15 mouse cellular contexts compared by ENCODE assay signal in the genomic region with DNA sequence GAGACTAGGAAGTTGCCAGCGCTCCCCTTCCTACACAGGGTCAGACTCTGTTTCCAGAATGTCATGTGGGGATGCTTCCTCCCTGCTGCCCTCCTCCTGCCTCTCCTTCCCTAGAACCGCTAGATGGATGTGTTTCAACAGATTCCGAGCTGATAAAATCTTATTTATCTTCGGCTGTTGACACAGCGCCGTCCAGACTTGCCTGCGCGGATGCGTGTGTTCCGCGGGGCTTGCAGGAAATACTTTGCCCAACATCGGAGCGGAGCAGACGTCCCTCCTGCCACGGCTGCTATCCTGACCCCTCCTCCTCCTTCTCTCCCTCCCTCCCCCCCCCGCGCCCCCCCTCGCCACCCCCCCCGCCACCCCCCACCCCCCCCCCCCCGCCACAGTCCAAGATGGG. TPM values are rescaled to one million over a fixed set of nuclear protein-coding genes. Genes with fewer than 3 reads are reported as not detected.
DNase-seq lines count a peak whose midpoint lies in the region; ATAC-seq lines count a peak whose summit lies in the region.
"Had no signal": no experiment of that assay in that cellular context is flagged by ENCODE, and none has a peak within 500 bp of the region (broad histone marks: within the 10 kb centered on the region; RNA-seq: fewer than 3 reads in every experiment).

No protein-coding gene starts in this region.

- H3K4me1 ChIP-seq in embryonic facial prominence, embryonic 14.5 days (ENCODE audit: control insufficient read depth, insufficient read depth, low read length): no peaks in the 10 kb centered on the region
- no peaks in the 10 kb centered on the region for H3K4me1 ChIP-seq in hindbrain, embryonic 11.5 days (replicated peaks; ENCODE audit: control insufficient read depth, insufficient read depth, low read length)
- H3K4me1 ChIP-seq in midbrain, embryonic 13.5 days (replicated peaks): peaks cover 4% of the 10 kb centered on the region; the same call in 1 of the 2 replicates

- WGBS in embryonic facial prominence, embryonic 14.5 days: 1% methylated on average over 14 of the region's 20 CpGs
- 2% methylated on average over 15 of the region's 20 CpGs for WGBS in hindbrain, embryonic 11.5 days
- 2% methylated on average over 15 of the region's 20 CpGs for WGBS in midbrain, embryonic 13.5 days

- H3K9ac ChIP-seq in embryonic facial prominence, embryonic 14.5 days (ENCODE audit: low read depth, low read length): no peak overlapping the region
- H3K9ac ChIP-seq in hindbrain, embryonic 11.5 days (ENCODE audit: low read depth, low read length): no peak overlapping the region
- H3K9ac ChIP-seq in midbrain, embryonic 13.5 days (replicated peaks): no peak overlapping the region
- H3K9ac ChIP-seq: liver, embryonic 14.5 days had no signal

- 0 out of 2 replicates have a peak overlapping the region, but pooled peaks have one; percentile 15 for H3K4me2 ChIP-seq in embryonic facial prominence, embryonic 14.5 days (ENCODE audit: low read depth, low read length)
- H3K4me2 ChIP-seq in hindbrain, embryonic 11.5 days (replicated peaks; ENCODE audit: low read depth, low read length): 0 out of 2 replicates have a peak overlapping the region, but pooled peaks have one; percentile 17
- H3K4me2 ChIP-seq in midbrain, embryonic 13.5 days (replicated peaks): peak overlapping the region; percentile 28

- no peak overlapping the region for H3K4me3 ChIP-seq in embryonic facial prominence, embryonic 14.5 days (ENCODE audit: low read depth, low read length)
- no peak overlapping the region for H3K4me3 ChIP-seq in hindbrain, embryonic 11.5 days (ENCODE audit: low read depth, low read length)
- 0 out of 2 replicates have a peak overlapping the region, but pooled peaks have one; percentile 7 for H3K4me3 ChIP-seq in midbrain, embryonic 13.5 days (replicated peaks)
- H3K4me3 ChIP-seq: left cerebral cortex, adult 2 months had no signal

- no peak overlapping the region for H3K27ac ChIP-seq in embryonic facial prominence, embryonic 14.5 days (replicated peaks; ENCODE audit: low read depth, low read length)
- no peak overlapping the region for H3K27ac ChIP-seq in hindbrain, embryonic 11.5 days (ENCODE audit: low read depth, low read length)
- no peak overlapping the region for H3K27ac ChIP-seq in midbrain, embryonic 13.5 days
- H3K27ac ChIP-seq: left cerebral cortex, adult 2 months; liver, embryonic 14.5 days had no signal

- DNase-seq in embryo, embryonic 10.5 days (ENCODE audit: low spot score): peak; percentile 9
- peak; percentile 60 for DNase-seq in embryonic facial prominence, embryonic 14.5 days (ENCODE audit: low spot score)
- DNase-seq in hindbrain, embryonic 11.5 days (ENCODE audit: low spot score): no peak
- DNase-seq in adrenal gland, postnatal 36 days: no peak
- DNase-seq in spleen, postnatal 14 days (ENCODE audit: low spot score in 2 of 2): no peak
- DNase-seq in left cerebral cortex, adult 9 months (ENCODE audit: low spot score in 2 of 2): no peak
- DNase-seq in adrenal gland, adult 8-10 months: no peak

- H3K9me3 ChIP-seq in embryonic facial prominence, embryonic 14.5 days (ENCODE audit: control insufficient read depth, low read length): no peaks in the 10 kb centered on the region
- H3K9me3 ChIP-seq in hindbrain, embryonic 11.5 days (ENCODE audit: control insufficient read depth, low read length): no peaks in the 10 kb centered on the region
- H3K9me3 ChIP-seq in midbrain, embryonic 13.5 days: no peaks in the 10 kb centered on the region

- H3K36me3 ChIP-seq in embryonic facial prominence, embryonic 14.5 days (ENCODE audit: control insufficient read depth, insufficient read depth, low read length): no peaks in the 10 kb centered on the region
- H3K36me3 ChIP-seq in hindbrain, embryonic 11.5 days (ENCODE audit: control insufficient read depth, insufficient read depth, low read length): no peaks in the 10 kb centered on the region
- no peaks in the 10 kb centered on the region for H3K36me3 ChIP-seq in midbrain, embryonic 13.5 days

- 0 out of 2 replicates have a peak, but pooled peaks have one; percentile 38 for ATAC-seq in embryonic facial prominence, embryonic 14.5 days (ENCODE audit: low read depth)
- no peak for ATAC-seq in hindbrain, embryonic 11.5 days (ENCODE audit: low FRiP score)
- no peak for ATAC-seq in midbrain, embryonic 13.5 days
- ATAC-seq: intestine, postnatal 0 days had no signal

- peaks cover 31% of the 10 kb centered on the region for H3K27me3 ChIP-seq in embryonic facial prominence, embryonic 14.5 days (replicated peaks; ENCODE audit: control insufficient read depth, insufficient read depth, low read length)
- H3K27me3 ChIP-seq in hindbrain, embryonic 11.5 days (ENCODE audit: control insufficient read depth, insufficient read depth, low read length): peaks cover 17% of the 10 kb centered on the region
- H3K27me3 ChIP-seq in midbrain, embryonic 13.5 days: peaks cover 42% of the 10 kb centered on the region
- H3K27me3 ChIP-seq: CH12.LX had no signal

RNA-seq across cellular contexts. Expression of gene Ccdc27, which starts 29.0 kb away (rescaled TPM):
- 0.09 TPM in 1 of 2 replicates, not detected in the other for polyA plus RNA-seq in embryonic facial prominence, embryonic 14.5 days (2014; fragmentation: Nextera tagmentation; extraction: Ambion mirVana)
- polyA plus RNA-seq in hindbrain, embryonic 11.5 days (2014; fragmentation: Nextera tagmentation; extraction: Ambion mirVana): not detected in 2 replicates
- polyA plus RNA-seq in midbrain, embryonic 13.5 days (2015; fragmentation: Nextera tagmentation; extraction: Ambion mirVana): not detected in 2 replicates
- total RNA-seq in adrenal gland, postnatal 36 days (2021): not detected
- total RNA-seq in adrenal gland, adult 8-10 months (2022): not detected
- total RNA-seq: CH12.LX; gastrocnemius, postnatal 4 days; left cerebral cortex, adult 2 months had no signal
- polyA plus RNA-seq: heart, embryonic 16.5 days; large intestine, adult 2 months; liver, embryonic 14.5 days had no signal

RNA-seq across cellular contexts. Expression of gene Smim1, which starts 45.5 kb away (rescaled TPM):
- polyA plus RNA-seq in embryonic facial prominence, embryonic 14.5 days (2014; fragmentation: Nextera tagmentation; extraction: Ambion mirVana): 34.3 TPM in 2 replicates
- polyA plus RNA-seq in hindbrain, embryonic 11.5 days (2014; fragmentation: Nextera tagmentation; extraction: Ambion mirVana): 9.7 and 9.8 TPM in 2 replicates
- 4.7 and 6.1 TPM in 2 replicates for polyA plus RNA-seq in midbrain, embryonic 13.5 days (2015; fragmentation: Nextera tagmentation; extraction: Ambion mirVana)
- 10 to 100 TPM; 45.4 to 54.8 TPM for total RNA-seq in adrenal gland, postnatal 36 days (2021)
- 10 to 100 TPM; 59.1 to 87.5 (median 78.5) TPM for total RNA-seq in adrenal gland, adult 8-10 months (2022)

RNA-seq across cellular contexts. Expression of gene Lrrc47, which starts 60.0 kb away (rescaled TPM):
- 11.6 and 11.9 TPM in 2 replicates for polyA plus RNA-seq in embryonic facial prominence, embryonic 14.5 days (2014; fragmentation: Nextera tagmentation; extraction: Ambion mirVana)
- polyA plus RNA-seq in hindbrain, embryonic 11.5 days (2014; fragmentation: Nextera tagmentation; extraction: Ambion mirVana): 11.8 and 14.2 TPM in 2 replicates
- 21.2 and 24.7 TPM in 2 replicates for polyA plus RNA-seq in midbrain, embryonic 13.5 days (2015; fragmentation: Nextera tagmentation; extraction: Ambion mirVana)
- total RNA-seq in adrenal gland, postnatal 36 days (2021): 10 to 100 TPM; 55.6 to 58.5 TPM
- total RNA-seq in adrenal gland, adult 8-10 months (2022): 10 to 100 TPM; 61.2 to 79.9 (median 66.8) TPM

Comparison
In these comparisons a context has a peak if more than half of its experiments do, and no peak if none do; other contexts are left out.
1. DNase-seq: peak in embryo, embryonic 10.5 days (single experiment) and embryonic facial prominence, embryonic 14.5 days (single experiment); none in hindbrain, embryonic 11.5 days (single experiment), adrenal gland, postnatal 36 days (0 of 2), spleen, postnatal 14 days (0 of 2), left cerebral cortex, adult 9 months (0 of 2) and adrenal gland, adult 8-10 months (single experiment).
2. Peak in every context shown above with its lines, with median percentiles within 50 percentile points of each other: H3K4me2 ChIP-seq.